Mouse (Mus musculus): ENCODE data around the gene Zbtb12. TPM values are rescaled to one million over a fixed set of nuclear protein-coding genes. Genes with fewer than 3 reads are reported as not detected.
A peak's percentile ranks its signal among the peaks of the same experiment; 100 is the strongest.

Zbtb12 gene
- polyA plus RNA-seq, 1 experiment from 2014 or later, result 2.1 TPM

- Histone ChIP-seq H3K4me3 (ENCODE audit: low read length) (no peak overlapping the region), H3K36me3 (ENCODE audit: control insufficient read depth, insufficient read depth, low read length) (peaks cover 81% of the 10 kb centered on the region), H3K27me3 (ENCODE audit: control insufficient read depth, insufficient read depth, low read length) (no peaks in the 10 kb centered on the region), H3K9ac (ENCODE audit: low read depth, low read length) (no peak overlapping the region), H3K4me1 (ENCODE audit: control insufficient read depth, insufficient read depth, low read length) (0 out of 2 replicates have a peak, but pooled peaks cover 9% of the 10 kb centered on the region), H3K9me3 (ENCODE audit: control insufficient read depth, low read length) (no peaks in the 10 kb centered on the region), H3K4me2 (replicated peaks; ENCODE audit: low read depth, low read length) (no peak overlapping the region), H3K27ac (ENCODE audit: low read depth, low read length) (no peak overlapping the region)
- ATAC-seq (ENCODE audit: low FRiP score, low TSS enrichment), result no peak
- WGBS, result 83% methylated on average over 10 of the region's 10 CpGs
These were observed 31.7 kb downstream of the Zbtb12 start for GRCm38 (mm10) chr17:34910982-34911381.

GRCm38 (mm10) chr17:34911945-34912351 lies 32.7 kb downstream of the Zbtb12 start:
- Histone ChIP-seq H3K4me1 (ENCODE audit: control insufficient read depth, insufficient read depth, low read length) (0 out of 2 replicates have a peak, but pooled peaks cover 9% of the 10 kb centered on the region), H3K9ac (ENCODE audit: low read depth, low read length) (no peak overlapping the region), H3K4me3 (ENCODE audit: low read length) (no peak overlapping the region), H3K9me3 (ENCODE audit: control insufficient read depth, low read length) (no peaks in the 10 kb centered on the region), H3K27ac (ENCODE audit: low read depth, low read length) (no peak overlapping the region), H3K36me3 (ENCODE audit: control insufficient read depth, insufficient read depth, low read length) (peaks cover 72% of the 10 kb centered on the region), H3K27me3 (ENCODE audit: control insufficient read depth, insufficient read depth, low read length) (no peaks in the 10 kb centered on the region), H3K4me2 (replicated peaks; ENCODE audit: low read depth, low read length) (no peak overlapping the region)
- peak; percentile 43; the same call in 1 of the 2 replicates for ATAC-seq (ENCODE audit: low FRiP score, low TSS enrichment)
- WGBS, result 51% methylated on average over 5 of the region's 5 CpGs

GRCm38 (mm10) chr17:34913930-34914665 lies 34.8 kb downstream of the Zbtb12 start, which contains the start of gene Slc44a4:
Slc44a4 (plus strand) TSS chr17:34914466.
- Histone ChIP-seq H3K36me3 (ENCODE audit: control insufficient read depth, insufficient read depth, low read length) (peaks cover 50% of the 10 kb centered on the region), H3K27ac (ENCODE audit: low read depth, low read length) (peak within 1 kb of the TSS; percentile 43; the same call in 1 of the 2 replicates), H3K4me3 (ENCODE audit: low read length) (peak within 1 kb of the TSS; percentile 4; the same call in 1 of the 2 replicates), H3K4me2 (replicated peaks; ENCODE audit: low read depth, low read length) (peak within 1 kb of the TSS; percentile 27), H3K9ac (ENCODE audit: low read depth, low read length) (peak within 1 kb of the TSS; percentile 37; the same call in 1 of the 2 replicates), H3K9me3 (ENCODE audit: control insufficient read depth, low read length) (no peaks in the 10 kb centered on the region), H3K27me3 (ENCODE audit: control insufficient read depth, insufficient read depth, low read length) (no peaks in the 10 kb centered on the region), H3K4me1 (ENCODE audit: control insufficient read depth, insufficient read depth, low read length) (0 out of 2 replicates have a peak, but pooled peaks cover 9% of the 10 kb centered on the region)
- no peak for ATAC-seq (ENCODE audit: low FRiP score, low TSS enrichment)
- WGBS, result 34% methylated on average over 18 of the region's 18 CpGs

DNA sequence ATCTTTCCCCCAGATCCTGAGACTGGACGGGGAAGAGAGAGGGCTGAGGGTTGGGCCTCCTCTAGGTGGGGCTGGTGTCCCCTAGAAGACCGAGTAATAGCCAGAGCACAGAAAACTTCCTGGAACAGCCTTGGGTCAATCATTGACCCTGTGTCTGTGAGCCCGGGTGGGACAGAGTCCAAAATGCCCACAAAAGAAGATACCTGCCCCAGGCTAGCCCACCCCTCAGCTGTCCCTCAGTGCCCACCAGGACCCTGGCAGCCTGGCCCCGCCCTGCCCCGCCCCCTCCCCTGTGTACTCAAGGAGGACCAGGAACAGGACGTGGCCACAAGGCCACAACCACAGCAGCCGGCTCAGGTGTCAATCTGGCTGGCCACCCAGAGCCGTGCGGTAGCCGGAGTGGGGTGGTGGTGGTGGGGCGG lies 36.1 kb downstream of the Zbtb12 start:
- no peaks in the 10 kb centered on the region for H3K9me3 ChIP-seq (ENCODE audit: control insufficient read depth, low read length)
- no peaks in the 10 kb centered on the region for H3K27me3 ChIP-seq (ENCODE audit: control insufficient read depth, insufficient read depth, low read length)
- no peak overlapping the region; the same call in 1 of the 2 replicates for H3K27ac ChIP-seq (ENCODE audit: low read depth, low read length)
- H3K4me3 ChIP-seq (ENCODE audit: low read length), result no peak overlapping the region
- peak overlapping the region; percentile 26 for H3K4me2 ChIP-seq (replicated peaks; ENCODE audit: low read depth, low read length)
- 8% methylated on average over 11 of the region's 11 CpGs for WGBS
- H3K9ac ChIP-seq (ENCODE audit: low read depth, low read length), result peak overlapping the region; percentile 23; the same call in 1 of the 2 replicates
- H3K4me1 ChIP-seq (ENCODE audit: control insufficient read depth, insufficient read depth, low read length), result 0 out of 2 replicates have a peak, but pooled peaks cover 9% of the 10 kb centered on the region
- ATAC-seq (ENCODE audit: low FRiP score, low TSS enrichment), result peak; percentile 69
- H3K36me3 ChIP-seq (ENCODE audit: control insufficient read depth, insufficient read depth, low read length), result peaks cover 37% of the 10 kb centered on the region

DNA sequence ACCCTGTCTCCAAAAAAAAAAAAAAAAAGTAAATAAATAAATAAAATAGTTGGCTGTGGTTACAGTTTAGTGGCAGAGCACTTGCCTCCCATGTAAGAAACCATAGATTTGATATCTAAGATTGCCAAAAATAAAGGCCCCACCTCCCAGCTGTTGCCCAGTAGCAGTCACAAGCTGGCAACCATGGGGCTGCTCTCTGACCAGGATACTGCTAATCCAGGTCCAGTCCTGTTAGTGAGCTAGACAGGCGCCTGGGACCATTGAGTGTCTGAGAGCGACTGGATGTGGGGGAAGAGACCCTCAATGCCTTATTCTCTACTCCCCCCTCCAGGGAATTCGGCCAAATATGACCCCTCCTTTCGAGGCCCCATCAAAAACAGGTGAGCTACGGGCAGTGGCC lies 37.0 kb downstream of the Zbtb12 start:
- WGBS, result 88% methylated on average over 5 of the region's 5 CpGs
- H3K36me3 ChIP-seq (ENCODE audit: control insufficient read depth, insufficient read depth, low read length), result peaks cover 28% of the 10 kb centered on the region
- no peak for ATAC-seq (ENCODE audit: low FRiP score, low TSS enrichment)
- no peak overlapping the region for H3K27ac ChIP-seq (ENCODE audit: low read depth, low read length)
- no peaks in the 10 kb centered on the region for H3K27me3 ChIP-seq (ENCODE audit: control insufficient read depth, insufficient read depth, low read length)
- H3K4me2 ChIP-seq (replicated peaks; ENCODE audit: low read depth, low read length), result no peak overlapping the region
- H3K4me3 ChIP-seq (ENCODE audit: low read length), result no peak overlapping the region
- H3K4me1 ChIP-seq (ENCODE audit: control insufficient read depth, insufficient read depth, low read length), result 0 out of 2 replicates have a peak, but pooled peaks cover 9% of the 10 kb centered on the region
- no peaks in the 10 kb centered on the region for H3K9me3 ChIP-seq (ENCODE audit: control insufficient read depth, low read length)
- H3K9ac ChIP-seq (ENCODE audit: low read depth, low read length), result no peak overlapping the region

DNA sequence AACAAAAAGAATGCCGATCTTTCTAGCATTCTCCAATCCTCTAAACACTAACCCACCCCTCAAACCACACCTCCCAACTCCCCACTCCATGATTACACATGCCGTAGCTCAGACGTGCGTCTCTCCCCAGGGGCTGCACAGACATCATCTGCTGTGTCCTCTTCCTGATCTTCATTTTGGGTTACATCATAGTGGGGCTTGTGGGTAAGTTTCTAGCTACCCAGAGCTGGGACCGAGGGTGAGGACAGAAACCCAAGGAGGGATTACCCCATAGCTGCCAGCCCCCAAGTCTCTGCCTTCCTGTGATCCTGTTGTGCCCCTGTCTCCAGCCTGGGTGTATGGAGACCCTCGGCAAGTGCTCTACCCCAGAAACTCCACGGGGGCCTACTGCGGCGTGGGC lies 37.9 kb downstream of the Zbtb12 start:
- H3K27me3 ChIP-seq (ENCODE audit: control insufficient read depth, insufficient read depth, low read length), result no peaks in the 10 kb centered on the region
- H3K36me3 ChIP-seq (ENCODE audit: control insufficient read depth, insufficient read depth, low read length), result peaks cover 19% of the 10 kb centered on the region
- H3K9ac ChIP-seq (ENCODE audit: low read depth, low read length), result no peak overlapping the region
- H3K4me1 ChIP-seq (ENCODE audit: control insufficient read depth, insufficient read depth, low read length), result 0 out of 2 replicates have a peak, but pooled peaks cover 9% of the 10 kb centered on the region
- H3K27ac ChIP-seq (ENCODE audit: low read depth, low read length), result no peak overlapping the region
- no peak for ATAC-seq (ENCODE audit: low FRiP score, low TSS enrichment)
- H3K9me3 ChIP-seq (ENCODE audit: control insufficient read depth, low read length), result no peaks in the 10 kb centered on the region
- WGBS, result 79% methylated on average over 9 of the region's 9 CpGs
- no peak overlapping the region for H3K4me3 ChIP-seq (ENCODE audit: low read length)
- H3K4me2 ChIP-seq (replicated peaks; ENCODE audit: low read depth, low read length), result no peak overlapping the region

DNA sequence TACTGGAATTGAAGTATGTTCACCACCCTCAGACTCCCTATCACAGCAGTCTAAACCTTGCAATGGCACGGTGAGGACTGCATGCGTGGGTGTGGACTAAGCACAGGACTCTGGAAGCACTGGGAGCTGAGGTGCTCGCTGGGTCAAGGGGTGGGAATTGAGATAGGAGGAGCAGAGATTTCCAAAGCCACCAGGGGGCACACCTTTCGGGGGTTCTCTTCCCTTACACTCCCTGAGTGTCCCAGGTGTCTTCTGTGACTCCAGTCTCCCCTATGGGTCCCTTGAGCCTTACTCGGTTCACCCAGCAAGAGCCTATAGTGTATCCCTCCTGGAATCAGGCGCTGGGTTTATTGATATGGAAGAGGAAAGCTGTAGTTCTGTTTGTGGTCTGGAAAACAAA lies 43.7 kb downstream of the Zbtb12 start:
- Histone ChIP-seq H3K9ac (ENCODE audit: low read depth, low read length) (no peak overlapping the region), H3K27ac (ENCODE audit: low read depth, low read length) (no peak overlapping the region), H3K36me3 (ENCODE audit: control insufficient read depth, insufficient read depth, low read length) (no peaks in the 10 kb centered on the region), H3K4me1 (ENCODE audit: control insufficient read depth, insufficient read depth, low read length) (no peaks in the 10 kb centered on the region; the same call in 1 of the 2 replicates), H3K27me3 (ENCODE audit: control insufficient read depth, insufficient read depth, low read length) (no peaks in the 10 kb centered on the region), H3K4me2 (replicated peaks; ENCODE audit: low read depth, low read length) (no peak overlapping the region), H3K9me3 (ENCODE audit: control insufficient read depth, low read length) (no peaks in the 10 kb centered on the region), H3K4me3 (ENCODE audit: low read length) (no peak overlapping the region)
- peak; percentile 63; the same call in 1 of the 2 replicates for ATAC-seq (ENCODE audit: low FRiP score, low TSS enrichment)
- WGBS, result 35% methylated on average over 6 of the region's 6 CpGs

- H3K27ac ChIP-seq (ENCODE audit: low read depth, low read length), result no peak overlapping the region
- no peaks in the 10 kb centered on the region; the same call in 1 of the 2 replicates for H3K4me1 ChIP-seq (ENCODE audit: control insufficient read depth, insufficient read depth, low read length)
- no peak for ATAC-seq (ENCODE audit: low FRiP score, low TSS enrichment)
- no peak overlapping the region for H3K9ac ChIP-seq (ENCODE audit: low read depth, low read length)
- no peak overlapping the region for H3K4me3 ChIP-seq (ENCODE audit: low read length)
- H3K27me3 ChIP-seq (ENCODE audit: control insufficient read depth, insufficient read depth, low read length), result no peaks in the 10 kb centered on the region
- WGBS, result 60% methylated on average over 5 of the region's 5 CpGs
- H3K9me3 ChIP-seq (ENCODE audit: control insufficient read depth, low read length), result no peaks in the 10 kb centered on the region
- H3K36me3 ChIP-seq (ENCODE audit: control insufficient read depth, insufficient read depth, low read length), result no peaks in the 10 kb centered on the region
- H3K4me2 ChIP-seq (replicated peaks; ENCODE audit: low read depth, low read length), result no peak overlapping the region
These were observed 45.0 kb downstream of the Zbtb12 start for GRCm38 (mm10) chr17:34924258-34924657.
